Comparison of ENCODE assay signal across 7 mouse cellular contexts in genomic region chr4:57143026-57143937, GRCm38 (mm10). TPM values are rescaled to one million over a fixed set of nuclear protein-coding genes. Genes with fewer than 3 reads are reported as not detected.
DNase-seq lines count a peak whose midpoint lies in the region; ATAC-seq and TF ChIP-seq lines count a peak whose summit lies in the region.

Gene Epb41l4b (minus strand): TSS chr4:57143437.

- H3K4me2 ChIP-seq in embryonic facial prominence, embryonic 14.5 days (ENCODE audit: low read depth, low read length): peak within 1 kb of the TSS; percentile 89
- H3K4me2 ChIP-seq in kidney, embryonic 14.5 days (replicated peaks; ENCODE audit: low read depth, low read length): peak within 1 kb of the TSS; percentile 96
- H3K4me2 ChIP-seq in myocyte (ENCODE audit: low read depth): peak within 1 kb of the TSS; percentile 64

- H3K36me3 ChIP-seq in embryonic facial prominence, embryonic 14.5 days (ENCODE audit: control insufficient read depth, insufficient read depth, low read length): no peaks in the 10 kb centered on the region
- H3K36me3 ChIP-seq in heart, embryonic 10.5 days: no peaks in the 10 kb centered on the region
- no peaks in the 10 kb centered on the region for H3K36me3 ChIP-seq in kidney, embryonic 14.5 days (ENCODE audit: control insufficient read depth, insufficient read depth, low read length)
- H3K36me3 ChIP-seq in myocyte (ENCODE audit: control insufficient read depth, insufficient read depth): no peaks in the 10 kb centered on the region

- ATAC-seq in embryonic facial prominence, embryonic 14.5 days (ENCODE audit: low read depth): peak; percentile 92
- ATAC-seq in kidney, embryonic 14.5 days (ENCODE audit: low FRiP score, low TSS enrichment): peak; percentile 88

- H3K9ac ChIP-seq in embryonic facial prominence, embryonic 14.5 days (ENCODE audit: low read depth, low read length): peak within 1 kb of the TSS; percentile 79
- peak within 1 kb of the TSS; percentile 69 for H3K9ac ChIP-seq in kidney, embryonic 14.5 days (ENCODE audit: low read depth, low read length)

- H3K27me3 ChIP-seq in embryonic facial prominence, embryonic 14.5 days (replicated peaks; ENCODE audit: control insufficient read depth, insufficient read depth, low read length): peaks cover 19% of the 10 kb centered on the region; the same call in 1 of the 2 replicates
- peaks cover 65% of the 10 kb centered on the region for H3K27me3 ChIP-seq in heart, embryonic 10.5 days (ENCODE audit: insufficient read depth, poor library complexity, severe bottlenecking)
- H3K27me3 ChIP-seq in kidney, embryonic 14.5 days (ENCODE audit: control insufficient read depth, insufficient read depth, low read length): peaks cover 19% of the 10 kb centered on the region
- peaks cover 11% of the 10 kb centered on the region for H3K27me3 ChIP-seq in myocyte (ENCODE audit: control insufficient read depth, insufficient read depth, insufficient read length)

- 0% methylated on average over 34 of the region's 142 CpGs for WGBS in embryonic facial prominence, embryonic 14.5 days
- WGBS in heart, embryonic 10.5 days: 16% methylated on average over 142 of the region's 142 CpGs
- WGBS in kidney, embryonic 14.5 days: under 1% methylated on average over 74 of the region's 142 CpGs

- peak; percentile 61 for TF ChIP-seq CTCF in bone marrow macrophage, adult 2 months (IDR thresholded peaks at IDR 0.05; ENCODE audit: low read depth, low read length)

- peak within 1 kb of the TSS; percentile 30; the same call in 1 of the 2 replicates for H3K4me3 ChIP-seq in bone marrow macrophage, adult 2 months (ENCODE audit: insufficient read depth, low read length)
- peak within 1 kb of the TSS; percentile 68 for H3K4me3 ChIP-seq in embryonic facial prominence, embryonic 14.5 days (ENCODE audit: low read depth, low read length)
- peak within 1 kb of the TSS; percentile 80 for H3K4me3 ChIP-seq in heart, embryonic 10.5 days
- H3K4me3 ChIP-seq in kidney, embryonic 14.5 days (ENCODE audit: low read length): peak within 1 kb of the TSS; percentile 59
- no peak within 1 kb of the TSS for H3K4me3 ChIP-seq in myocyte

- H3K27ac ChIP-seq in bone marrow macrophage, adult 2 months (ENCODE audit: insufficient read depth, low read depth, low read length): no peak within 1 kb of the TSS
- peak within 1 kb of the TSS; percentile 55 for H3K27ac ChIP-seq in embryonic facial prominence, embryonic 14.5 days (replicated peaks; ENCODE audit: low read depth, low read length)
- H3K27ac ChIP-seq in heart, embryonic 10.5 days: peak within 1 kb of the TSS; percentile 88
- H3K27ac ChIP-seq in kidney, embryonic 14.5 days (ENCODE audit: low read depth, low read length): no peak within 1 kb of the TSS

- H3K79me2 ChIP-seq in myocyte (ENCODE audit: control insufficient read depth, insufficient read depth): no peaks in the 10 kb centered on the region

- H3ac ChIP-seq in myocyte (ENCODE audit: control insufficient read depth, insufficient read length): peak within 1 kb of the TSS; percentile 55

- H3K4me1 ChIP-seq in bone marrow macrophage, adult 2 months (ENCODE audit: control insufficient read depth, insufficient read depth, low read length): no peaks in the 10 kb centered on the region
- no peaks in the 10 kb centered on the region for H3K4me1 ChIP-seq in embryonic facial prominence, embryonic 14.5 days (ENCODE audit: control insufficient read depth, insufficient read depth, low read length)
- H3K4me1 ChIP-seq in heart, embryonic 10.5 days: peaks cover 22% of the 10 kb centered on the region
- H3K4me1 ChIP-seq in kidney, embryonic 14.5 days (ENCODE audit: control insufficient read depth, insufficient read depth, low read length): peaks cover 23% of the 10 kb centered on the region

- no peak for TF ChIP-seq POLR2A in bone marrow macrophage, adult 2 months (IDR thresholded peaks at IDR 0.05; ENCODE audit: borderline replicate concordance, low read depth, low read length)
- no peak for TF ChIP-seq POLR2A in myocyte (IDR thresholded peaks at IDR 0.05; ENCODE audit: insufficient read length, low read depth)

- peak; percentile 89 for DNase-seq in embryonic facial prominence, embryonic 14.5 days (ENCODE audit: low spot score)
- DNase-seq in heart, embryonic 10.5 days (ENCODE audit: low spot score): peak; percentile 87
- DNase-seq in liver: peak; percentile 85
- peak; percentile 63 to 68 for DNase-seq in spleen, postnatal 36 days (ENCODE audit: low spot score in 2 of 2)

- no peaks in the 10 kb centered on the region for H3K9me3 ChIP-seq in embryonic facial prominence, embryonic 14.5 days (ENCODE audit: control insufficient read depth, low read length)
- no peaks in the 10 kb centered on the region for H3K9me3 ChIP-seq in heart, embryonic 10.5 days
- H3K9me3 ChIP-seq in kidney, embryonic 14.5 days (ENCODE audit: control insufficient read depth, low read length): no peaks in the 10 kb centered on the region

TF ChIP-seq in myocyte, 11 proteins besides CTCF, POLR2A, EP300 and RAD21:
- TF ChIP-seq TCF3 (IDR thresholded peaks at IDR 0.05; ENCODE audit: insufficient read length, low read depth): no peak
- no peak for TF ChIP-seq USF1 (IDR thresholded peaks at IDR 0.05; ENCODE audit: low read depth)
- TF ChIP-seq CEBPB (IDR thresholded peaks at IDR 0.05; ENCODE audit: insufficient read depth, poor library complexity, severe bottlenecking): no peak
- no peak for TF ChIP-seq TCF12 (IDR thresholded peaks at IDR 0.05; ENCODE audit: insufficient read depth, poor library complexity, severe bottlenecking)
- no peak for TF ChIP-seq MAX (IDR thresholded peaks at IDR 0.05; ENCODE audit: low read depth)
- peak in 2 of 3 experiments; percentile 38 to 40 for TF ChIP-seq MYOG (IDR thresholded peaks at IDR 0.05; ENCODE audit: control insufficient read depth in 1 of 3, insufficient read depth in 1 of 3, insufficient read length in 2 of 3, low read depth in 2 of 3)
- peak in 1 of 3 experiments; percentile 33 for TF ChIP-seq MYOD1 (IDR thresholded peaks at IDR 0.05; ENCODE audit: control insufficient read depth in 1 of 3, insufficient read length in 2 of 3, low read depth in 2 of 3)
- no peak for TF ChIP-seq POLR2AphosphoS2 (IDR thresholded peaks at IDR 0.05; ENCODE audit: insufficient read length, low read depth)
- no peak for TF ChIP-seq REST (IDR thresholded peaks at IDR 0.05; ENCODE audit: insufficient read depth, insufficient read length)
- no peak for TF ChIP-seq E2F4 (IDR thresholded peaks at IDR 0.05; ENCODE audit: insufficient read depth)
- no peak for TF ChIP-seq SRF (IDR thresholded peaks at IDR 0.05; ENCODE audit: control insufficient read depth, insufficient read length, low read depth)

RNA-seq across cellular contexts. Expression of gene Epb41l4b, which starts in this region (rescaled TPM):
- polyA plus RNA-seq in bone marrow macrophage, adult 2 months (2012; ENCODE audit: insufficient read depth, insufficient read length, missing spikeins): not detected in 2 replicates
- polyA plus RNA-seq in embryonic facial prominence, embryonic 14.5 days (2014; fragmentation: Nextera tagmentation; extraction: Ambion mirVana): 4.8 and 5.2 TPM in 2 replicates
- polyA plus RNA-seq in heart, embryonic 10.5 days (2016; fragmentation: Nextera tagmentation; extraction: Ambion mirVana): 0.34 and 1.6 TPM in 2 replicates
- polyA plus RNA-seq in kidney, embryonic 14.5 days (2014; fragmentation: Nextera tagmentation; extraction: Ambion mirVana): 2.3 and 2.9 TPM in 2 replicates
- polyA plus RNA-seq in myocyte (2012; fragmentation: generic; extraction: Trizol): 0.31 TPM

Comparison
In these comparisons a context has a peak if more than half of its experiments do, and no peak if none do; other contexts are left out.
1. H3K27ac ChIP-seq: peak in embryonic facial prominence, embryonic 14.5 days (single experiment) and heart, embryonic 10.5 days (single experiment); none in bone marrow macrophage, adult 2 months (single experiment) and kidney, embryonic 14.5 days (single experiment).
2. Peak in every context shown above with its lines, with median percentiles within 50 percentile points of each other: DNase-seq and H3K4me2 ChIP-seq.